Mouse (Mus musculus) E14TG2a.4 (cell line): ENCODE results near the gene Uqcc1.

Source experiments
- CTCF ChIP-seq: conservative IDR thresholded peaks from 2 replicates; pipeline ENCODE4 v1.5.1; 2014; ENCODE audit warnings: low read length
- POU5F1 ChIP-seq: IDR thresholded peaks from 2 replicates; pipeline ENCODE4 v1.6.1; 2014; ENCODE audit warnings: low read length, borderline replicate concordance

GRCm38 (mm10) chr2:155872930-155873507 is 57.1 kb downstream of the Uqcc1 start:
- TF ChIP-seq CTCF, result no peak
- no peak for TF ChIP-seq POU5F1
